Mouse (Mus musculus) urinary bladder, postnatal 0 days (tissue): ENCODE results near the gene 4930412O13Rik. TPM values are rescaled to one million over a fixed set of nuclear protein-coding genes. Genes with fewer than 3 reads are reported as not detected.

Experiments used
- polyA plus RNA-seq: library from polyadenylated mRNA; unstranded; fragments of >200 nt; fragmentation: Nextera tagmentation; extraction: Ambion mirVana; gene quantifications from 2 replicates; pipeline ENCODE4 v1.2.1, GENCODE M21; 2015

4930412O13Rik gene
- 1.4 and 2.4 TPM in 2 replicates for polyA plus RNA-seq

GRCm38 (mm10) chr2:9881051-9881591 lies at the start of gene 4930412O13Rik:
TSS of gene 4930412O13Rik (plus strand) at chr2:9881252.

GRCm38 (mm10) chr2:9888913-9889650 lies 8.0 kb downstream of the 4930412O13Rik start, which contains the start of gene 9230102O04Rik:
TSS of gene 9230102O04Rik (minus strand) at chr2:9889540.

GRCm38 (mm10) chr2:9889651-9890183 lies 8.7 kb downstream of the 4930412O13Rik start, which contains the start of gene Gata3:
TSS of gene Gata3 (minus strand) at chr2:9890034.

Other genes with a start within 250 kb of the 4930412O13Rik start
- 5.0 and 5.2 TPM in 2 replicates for gene 9230102O04Rik, start 8.3 kb downstream of the 4930412O13Rik start, polyA plus RNA-seq
- 61.2 and 66.5 TPM in 2 replicates for gene Gata3, start 8.8 kb downstream of the 4930412O13Rik start, polyA plus RNA-seq
- gene Taf3, start 167.3 kb downstream of the 4930412O13Rik start, polyA plus RNA-seq, result 6.5 and 7.4 TPM in 2 replicates
- 588 and 650 TPM in 2 replicates for gene Atp5c1, start 199.3 kb downstream of the 4930412O13Rik start, polyA plus RNA-seq
- gene Kin, start 199.3 kb downstream of the 4930412O13Rik start, polyA plus RNA-seq, result 14.1 and 15.8 TPM in 2 replicates